Mouse (Mus musculus): Measurements from ENCODE around the gene Rpia. TPM values are rescaled to one million over a fixed set of nuclear protein-coding genes. Genes with fewer than 3 reads are reported as not detected.
A peak's percentile ranks its signal among the peaks of the same experiment; 100 is the strongest.

Rpia gene
- polyA plus RNA-seq, 1 experiment from 2014 or later: 2.6 TPM

DNA sequence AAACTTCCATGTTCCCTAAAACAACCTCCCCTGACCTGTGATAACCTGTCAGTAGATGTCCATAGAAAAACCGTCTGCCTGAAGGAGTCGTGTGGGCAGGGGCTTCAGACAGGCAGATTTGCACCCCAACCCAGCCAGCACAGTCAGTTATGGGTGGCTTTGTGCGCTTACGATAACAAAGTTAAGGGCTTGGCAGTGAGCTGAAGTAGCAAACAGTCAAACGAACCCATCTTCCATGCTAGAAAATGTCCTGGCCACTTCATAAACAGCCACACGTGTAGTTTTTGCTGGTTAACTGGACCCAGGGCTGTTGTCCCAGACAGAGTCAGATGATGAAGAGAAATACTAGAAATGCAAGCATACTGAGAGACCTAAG lies 40.1 kb downstream of the Rpia start:
- WGBS: 77% methylated on average over 6 of the region's 6 CpGs
- no peak overlapping the region for H3K27ac ChIP-seq (ENCODE audit: low read length)
- H3K27me3 ChIP-seq (ENCODE audit: control insufficient read depth, insufficient read depth, low read depth, low read length): no peaks in the 10 kb centered on the region
- H3K36me3 ChIP-seq (ENCODE audit: control insufficient read depth, insufficient read depth, low read length): no peaks in the 10 kb centered on the region
- no peak overlapping the region for H3K4me2 ChIP-seq (ENCODE audit: low read length)
- ATAC-seq: no peak
- no peaks in the 10 kb centered on the region for H3K9me3 ChIP-seq (replicated peaks; ENCODE audit: control insufficient read depth, low read length, poor library complexity, severe bottlenecking)
- H3K9ac ChIP-seq (ENCODE audit: low read depth, low read length): no peak overlapping the region
- H3K4me3 ChIP-seq (ENCODE audit: low read depth, low read length): no peak overlapping the region
- no peaks in the 10 kb centered on the region for H3K4me1 ChIP-seq (ENCODE audit: control insufficient read depth, insufficient read depth, low read length)

- Histone ChIP-seq H3K4me1 (ENCODE audit: control insufficient read depth, insufficient read depth, low read length) (no peaks in the 10 kb centered on the region), H3K4me3 (ENCODE audit: low read depth, low read length) (no peak overlapping the region), H3K36me3 (ENCODE audit: control insufficient read depth, insufficient read depth, low read length) (no peaks in the 10 kb centered on the region), H3K9ac (ENCODE audit: low read depth, low read length) (no peak overlapping the region), H3K4me2 (ENCODE audit: low read length) (no peak overlapping the region), H3K9me3 (replicated peaks; ENCODE audit: control insufficient read depth, low read length, poor library complexity, severe bottlenecking) (no peaks in the 10 kb centered on the region), H3K27me3 (ENCODE audit: control insufficient read depth, insufficient read depth, low read depth, low read length) (no peaks in the 10 kb centered on the region), H3K27ac (ENCODE audit: low read length) (no peak overlapping the region)
- ATAC-seq: no peak
- 68% methylated on average over 8 of the region's 8 CpGs for WGBS
These were observed 40.7 kb downstream of the Rpia start for GRCm38 (mm10) chr6:70751251-70751897.

- no peaks in the 10 kb centered on the region for H3K27me3 ChIP-seq (ENCODE audit: control insufficient read depth, insufficient read depth, low read depth, low read length)
- H3K4me2 ChIP-seq (ENCODE audit: low read length): no peak overlapping the region
- no peak overlapping the region for H3K4me3 ChIP-seq (ENCODE audit: low read depth, low read length)
- H3K36me3 ChIP-seq (ENCODE audit: control insufficient read depth, insufficient read depth, low read length): no peaks in the 10 kb centered on the region
- no peaks in the 10 kb centered on the region for H3K4me1 ChIP-seq (ENCODE audit: control insufficient read depth, insufficient read depth, low read length)
- 0 out of 2 replicates have a peak, but pooled peaks have one; percentile 42 for ATAC-seq
- H3K9me3 ChIP-seq (replicated peaks; ENCODE audit: control insufficient read depth, low read length, poor library complexity, severe bottlenecking): no peaks in the 10 kb centered on the region
- WGBS: 23% methylated on average over 1 of the region's 1 CpGs
- no peak overlapping the region for H3K9ac ChIP-seq (ENCODE audit: low read depth, low read length)
- no peak overlapping the region for H3K27ac ChIP-seq (ENCODE audit: low read length)
These were observed 42.3 kb downstream of the Rpia start for GRCm38 (mm10) chr6:70749750-70750149.

- Histone ChIP-seq H3K27ac (ENCODE audit: low read length) (no peak overlapping the region), H3K36me3 (ENCODE audit: control insufficient read depth, insufficient read depth, low read length) (no peaks in the 10 kb centered on the region), H3K4me2 (ENCODE audit: low read length) (no peak overlapping the region), H3K9ac (ENCODE audit: low read depth, low read length) (no peak overlapping the region), H3K4me1 (ENCODE audit: control insufficient read depth, insufficient read depth, low read length) (no peaks in the 10 kb centered on the region), H3K9me3 (replicated peaks; ENCODE audit: control insufficient read depth, low read length, poor library complexity, severe bottlenecking) (no peaks in the 10 kb centered on the region), H3K27me3 (ENCODE audit: control insufficient read depth, insufficient read depth, low read depth, low read length) (no peaks in the 10 kb centered on the region), H3K4me3 (ENCODE audit: low read depth, low read length) (no peak overlapping the region)
- 95% methylated on average over 5 of the region's 5 CpGs for WGBS
- no peak for ATAC-seq
These were observed 44.3 kb downstream of the Rpia start for GRCm38 (mm10) chr6:70747702-70748101.

- H3K9ac ChIP-seq (ENCODE audit: low read depth, low read length): no peak overlapping the region
- WGBS: 74% methylated on average over 5 of the region's 5 CpGs
- no peak for ATAC-seq
- H3K27ac ChIP-seq (ENCODE audit: low read length): no peak overlapping the region
- no peaks in the 10 kb centered on the region for H3K4me1 ChIP-seq (ENCODE audit: control insufficient read depth, insufficient read depth, low read length)
- H3K27me3 ChIP-seq (ENCODE audit: control insufficient read depth, insufficient read depth, low read depth, low read length): no peaks in the 10 kb centered on the region
- no peak overlapping the region for H3K4me2 ChIP-seq (ENCODE audit: low read length)
- no peak overlapping the region for H3K4me3 ChIP-seq (ENCODE audit: low read depth, low read length)
- H3K9me3 ChIP-seq (replicated peaks; ENCODE audit: control insufficient read depth, low read length, poor library complexity, severe bottlenecking): no peaks in the 10 kb centered on the region
- H3K36me3 ChIP-seq (ENCODE audit: control insufficient read depth, insufficient read depth, low read length): no peaks in the 10 kb centered on the region
These were observed 48.1 kb downstream of the Rpia start for GRCm38 (mm10) chr6:70743902-70744301.

- Histone ChIP-seq H3K27me3 (ENCODE audit: control insufficient read depth, insufficient read depth, low read depth, low read length) (no peaks in the 10 kb centered on the region), H3K36me3 (ENCODE audit: control insufficient read depth, insufficient read depth, low read length) (no peaks in the 10 kb centered on the region), H3K4me2 (ENCODE audit: low read length) (no peak overlapping the region), H3K4me3 (ENCODE audit: low read depth, low read length) (no peak overlapping the region), H3K9me3 (replicated peaks; ENCODE audit: control insufficient read depth, low read length, poor library complexity, severe bottlenecking) (no peaks in the 10 kb centered on the region), H3K4me1 (ENCODE audit: control insufficient read depth, insufficient read depth, low read length) (no peaks in the 10 kb centered on the region), H3K27ac (ENCODE audit: low read length) (no peak overlapping the region), H3K9ac (ENCODE audit: low read depth, low read length) (no peak overlapping the region)
- WGBS: 83% methylated on average over 4 of the region's 4 CpGs
- ATAC-seq: no peak
These were observed 49.2 kb downstream of the Rpia start for GRCm38 (mm10) chr6:70742833-70743232.

GRCm38 (mm10) chr6:70740535-70740934 lies 51.5 kb downstream of the Rpia start:
- Histone ChIP-seq H3K4me3 (ENCODE audit: low read depth, low read length) (no peak overlapping the region), H3K4me2 (ENCODE audit: low read length) (no peak overlapping the region), H3K27ac (ENCODE audit: low read length) (no peak overlapping the region), H3K36me3 (ENCODE audit: control insufficient read depth, insufficient read depth, low read length) (no peaks in the 10 kb centered on the region), H3K9ac (ENCODE audit: low read depth, low read length) (no peak overlapping the region), H3K27me3 (ENCODE audit: control insufficient read depth, insufficient read depth, low read depth, low read length) (no peaks in the 10 kb centered on the region), H3K9me3 (replicated peaks; ENCODE audit: control insufficient read depth, low read length, poor library complexity, severe bottlenecking) (no peaks in the 10 kb centered on the region), H3K4me1 (ENCODE audit: control insufficient read depth, insufficient read depth, low read length) (no peaks in the 10 kb centered on the region)
- no peak for ATAC-seq

DNA sequence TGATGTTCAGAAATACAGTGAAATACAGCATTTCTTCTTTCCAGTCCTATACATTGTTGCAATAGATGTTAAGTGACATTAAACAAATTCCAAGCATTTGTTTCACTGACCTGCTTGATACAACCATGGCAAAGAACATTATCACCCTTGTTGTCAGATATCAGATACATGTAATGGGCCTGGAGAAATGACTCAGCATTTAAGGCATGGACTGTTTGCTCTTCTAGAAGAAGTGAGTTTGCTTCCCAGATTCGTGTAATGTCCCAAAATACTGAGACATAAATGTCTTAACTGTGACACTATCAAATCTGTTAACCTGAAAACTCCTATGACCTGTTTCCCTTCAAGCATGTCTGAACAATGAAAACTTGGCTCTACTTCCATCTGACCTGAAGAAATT lies 52.6 kb downstream of the Rpia start:
- H3K4me2 ChIP-seq (ENCODE audit: low read length): no peak overlapping the region
- H3K9ac ChIP-seq (ENCODE audit: low read depth, low read length): no peak overlapping the region
- no peak for ATAC-seq
- no peaks in the 10 kb centered on the region for H3K9me3 ChIP-seq (replicated peaks; ENCODE audit: control insufficient read depth, low read length, poor library complexity, severe bottlenecking)
- no peaks in the 10 kb centered on the region for H3K27me3 ChIP-seq (ENCODE audit: control insufficient read depth, insufficient read depth, low read depth, low read length)
- no peaks in the 10 kb centered on the region for H3K4me1 ChIP-seq (ENCODE audit: control insufficient read depth, insufficient read depth, low read length)
- H3K36me3 ChIP-seq (ENCODE audit: control insufficient read depth, insufficient read depth, low read length): no peaks in the 10 kb centered on the region
- H3K4me3 ChIP-seq (ENCODE audit: low read depth, low read length): no peak overlapping the region
- WGBS: 73% methylated on average over 1 of the region's 1 CpGs
- no peak overlapping the region for H3K27ac ChIP-seq (ENCODE audit: low read length)

- Histone ChIP-seq H3K9me3 (replicated peaks; ENCODE audit: control insufficient read depth, low read length, poor library complexity, severe bottlenecking) (no peaks in the 10 kb centered on the region), H3K27me3 (ENCODE audit: control insufficient read depth, insufficient read depth, low read depth, low read length) (no peaks in the 10 kb centered on the region), H3K4me1 (ENCODE audit: control insufficient read depth, insufficient read depth, low read length) (no peaks in the 10 kb centered on the region), H3K36me3 (ENCODE audit: control insufficient read depth, insufficient read depth, low read length) (no peaks in the 10 kb centered on the region), H3K4me2 (ENCODE audit: low read length) (no peak overlapping the region), H3K4me3 (ENCODE audit: low read depth, low read length) (no peak overlapping the region), H3K27ac (ENCODE audit: low read length) (no peak overlapping the region), H3K9ac (ENCODE audit: low read depth, low read length) (no peak overlapping the region)
- no peak for ATAC-seq
- WGBS: 91% methylated on average over 2 of the region's 2 CpGs
These were observed 56.5 kb downstream of the Rpia start for GRCm38 (mm10) chr6:70735528-70735927.

Data from midbrain, embryonic 16.5 days (tissue).